Mouse (Mus musculus) lung, embryonic 16.5 days (tissue): ENCODE measurements around the gene Oas1c. TPM values are rescaled to one million over a fixed set of nuclear protein-coding genes. Genes with fewer than 3 reads are reported as not detected.
A peak's percentile ranks its signal among the peaks of the same experiment; 100 is the strongest.

ENCODE experiments used
- ATAC-seq: fragments of 200-750 bp; cut with Nextera tagmentation; 2 replicates; pipeline ENCODE4 v1.8.0; 2017; ENCODE audit warnings: low read depth, mild to moderate bottlenecking, moderate library complexity
- H3K27ac ChIP-seq: fragments of 300-500 bp; sonication (generic); 2 replicates; pipeline ENCODE4 v1.5.1; 2014; ENCODE audit warnings: mild to moderate bottlenecking, control low read depth, low read length
- H3K27me3 ChIP-seq: fragments of 300-500 bp; sonication (generic); 2 replicates; pipeline ENCODE4 v1.6.1; 2014; ENCODE audit warnings: low read depth, low read length, mixed read lengths; ENCODE audit not compliant: control insufficient read depth, insufficient read depth
- H3K36me3 ChIP-seq: fragments of 300-500 bp; sonication (generic); 2 replicates; pipeline ENCODE4 v1.6.1; 2014; ENCODE audit warnings: low read length; ENCODE audit not compliant: control insufficient read depth, insufficient read depth
- H3K4me1 ChIP-seq: fragments of 300-500 bp; sonication (generic); replicated peaks from 2 replicates; pipeline ENCODE4 v1.6.1; 2014; ENCODE audit warnings: low read length, mixed read lengths; ENCODE audit not compliant: control insufficient read depth, insufficient read depth
- H3K4me2 ChIP-seq: fragments of 300-500 bp; sonication (generic); 2 replicates; pipeline ENCODE4 v1.6.1; 2014; ENCODE audit warnings: low read depth, low read length, control low read depth
- H3K4me3 ChIP-seq: fragments of 300-500 bp; sonication (generic); 2 replicates; pipeline ENCODE4 v1.5.1; 2014; ENCODE audit warnings: mild to moderate bottlenecking, low read length, control low read depth
- H3K9ac ChIP-seq: fragments of 300-500 bp; sonication (generic); 2 replicates; pipeline ENCODE4 v1.6.1; 2014; ENCODE audit warnings: low read length, control low read depth
- H3K9me3 ChIP-seq: fragments of 300-500 bp; sonication (generic); 2 replicates; pipeline ENCODE4 v1.6.1; 2016; ENCODE audit warnings: low read length; ENCODE audit not compliant: control insufficient read depth
- WGBS: fragments of 180-500 bp; shearing (Covaris S2); extraction: QIAGEN DNeasy Blood & Tissue Kit; methylation state at CpG from one replicate; pipeline ENCODE4 v1.1.7; 2014; 5-methylcytosine and 5-hydroxymethylcytosine counted together
- polyA plus RNA-seq: library from polyadenylated mRNA; unstranded; fragments of >200 nt; fragmentation: Nextera tagmentation; extraction: Ambion mirVana; gene quantifications from 2 replicates; pipeline ENCODE4 v1.2.1, GENCODE M21; 2015

The Oas1c gene
- polyA plus RNA-seq, 1 experiment from 2014 or later = 0.69 TPM

- H3K27me3 ChIP-seq = no peaks in the 10 kb centered on the region; the same call in 1 of the 2 replicates
- no peak overlapping the region for H3K27ac ChIP-seq
- no peak overlapping the region for H3K9ac ChIP-seq
- no peak overlapping the region for H3K4me2 ChIP-seq
- no peak for ATAC-seq
- no peak overlapping the region for H3K4me3 ChIP-seq
- H3K4me1 ChIP-seq = no peaks in the 10 kb centered on the region
- WGBS = 25% methylated on average over 2 of the region's 2 CpGs
- H3K9me3 ChIP-seq = no peaks in the 10 kb centered on the region
- H3K36me3 ChIP-seq = no peaks in the 10 kb centered on the region
Measured at GRCm38 (mm10) chr5:120793043-120793442, 19.3 kb downstream of the Oas1c start.

GRCm38 (mm10) chr5:120787042-120787441, 25.3 kb downstream of the Oas1c start:
- Histone ChIP-seq H3K9ac (no peak overlapping the region), H3K4me2 (no peak overlapping the region), H3K4me3 (no peak overlapping the region), H3K4me1 (no peaks in the 10 kb centered on the region), H3K9me3 (no peaks in the 10 kb centered on the region), H3K36me3 (no peaks in the 10 kb centered on the region), H3K27me3 (no peaks in the 10 kb centered on the region; the same call in 1 of the 2 replicates), H3K27ac (no peak overlapping the region)
- no peak for ATAC-seq
- WGBS = 53% methylated on average over 3 of the region's 3 CpGs

- Histone ChIP-seq H3K36me3 (no peaks in the 10 kb centered on the region), H3K4me2 (no peak overlapping the region), H3K27me3 (no peaks in the 10 kb centered on the region), H3K27ac (no peak overlapping the region), H3K4me3 (no peak overlapping the region), H3K9me3 (no peaks in the 10 kb centered on the region), H3K4me1 (no peaks in the 10 kb centered on the region), H3K9ac (no peak overlapping the region)
- ATAC-seq = no peak
- 62% methylated on average over 2 of the region's 2 CpGs for WGBS
Measured at GRCm38 (mm10) chr5:120782446-120782845, 29.9 kb downstream of the Oas1c start.

GRCm38 (mm10) chr5:120781646-120782045, 30.7 kb downstream of the Oas1c start:
- Histone ChIP-seq H3K9me3 (no peaks in the 10 kb centered on the region), H3K27ac (no peak overlapping the region), H3K4me2 (no peak overlapping the region), H3K27me3 (no peaks in the 10 kb centered on the region), H3K36me3 (no peaks in the 10 kb centered on the region), H3K4me1 (no peaks in the 10 kb centered on the region), H3K9ac (no peak overlapping the region), H3K4me3 (no peak overlapping the region)
- no peak for ATAC-seq
- WGBS = 83% methylated on average over 1 of the region's 1 CpGs

- Histone ChIP-seq H3K4me2 (no peak overlapping the region), H3K27ac (no peak overlapping the region), H3K4me3 (no peak overlapping the region), H3K4me1 (no peaks in the 10 kb centered on the region), H3K9ac (no peak overlapping the region), H3K9me3 (no peaks in the 10 kb centered on the region), H3K36me3 (no peaks in the 10 kb centered on the region), H3K27me3 (no peaks in the 10 kb centered on the region)
- whole genome bisulfite sequencing = 31% methylated on average over 3 of the region's 3 CpGs
- ATAC-seq = peak; percentile 26; the same call in 1 of the 2 replicates
Measured at GRCm38 (mm10) chr5:120779922-120780321, 32.4 kb downstream of the Oas1c start.

- WGBS = 40% methylated on average over 2 of the region's 2 CpGs
- ATAC-seq = no peak
- H3K27ac ChIP-seq = no peak overlapping the region
Measured at GRCm38 (mm10) chr5:120778941-120779340, 33.4 kb downstream of the Oas1c start.

GRCm38 (mm10) chr5:120777478-120777877, 34.8 kb downstream of the Oas1c start, which contains the start of gene Oas3:
Gene Oas3, minus strand, starts transcription at chr5:120777661.
- WGBS = 65% methylated on average over 9 of the region's 9 CpGs
- no peaks in the 10 kb centered on the region for H3K36me3 ChIP-seq
- H3K4me1 ChIP-seq = no peaks in the 10 kb centered on the region
- no peak within 1 kb of the TSS for H3K4me2 ChIP-seq
- ATAC-seq = no peak
- no peaks in the 10 kb centered on the region for H3K9me3 ChIP-seq
- H3K4me3 ChIP-seq = no peak within 1 kb of the TSS
- no peak within 1 kb of the TSS for H3K27ac ChIP-seq
- no peaks in the 10 kb centered on the region for H3K27me3 ChIP-seq
- no peak within 1 kb of the TSS for H3K9ac ChIP-seq

More at GRCm38 (mm10) chr5:120778941-120779340, 33.4 kb downstream of the Oas1c start:
- no peak overlapping the region for H3K4me3 ChIP-seq
- no peaks in the 10 kb centered on the region for H3K4me1 ChIP-seq
- no peaks in the 10 kb centered on the region for H3K36me3 ChIP-seq
- H3K9me3 ChIP-seq = no peaks in the 10 kb centered on the region
- H3K9ac ChIP-seq = no peak overlapping the region
- H3K4me2 ChIP-seq = no peak overlapping the region
- no peaks in the 10 kb centered on the region for H3K27me3 ChIP-seq

- H3K27ac ChIP-seq = no peak overlapping the region
- H3K36me3 ChIP-seq = no peaks in the 10 kb centered on the region
- 74% methylated on average over 5 of the region's 5 CpGs for WGBS
- H3K4me2 ChIP-seq = no peak overlapping the region
- no peaks in the 10 kb centered on the region for H3K27me3 ChIP-seq
- H3K4me1 ChIP-seq = no peaks in the 10 kb centered on the region
- no peak for ATAC-seq
- H3K9me3 ChIP-seq = no peaks in the 10 kb centered on the region
- no peak overlapping the region for H3K4me3 ChIP-seq
- no peak overlapping the region for H3K9ac ChIP-seq
Measured at GRCm38 (mm10) chr5:120776801-120777200, 35.5 kb downstream of the Oas1c start.

- Histone ChIP-seq H3K9ac (no peak overlapping the region), H3K4me1 (no peaks in the 10 kb centered on the region), H3K4me3 (no peak overlapping the region), H3K27ac (no peak overlapping the region), H3K9me3 (no peaks in the 10 kb centered on the region), H3K36me3 (no peaks in the 10 kb centered on the region), H3K27me3 (no peaks in the 10 kb centered on the region), H3K4me2 (no peak overlapping the region)
- 58% methylated on average over 14 of the region's 14 CpGs for WGBS
- no peak for ATAC-seq
Measured at GRCm38 (mm10) chr5:120775287-120775985, 36.9 kb downstream of the Oas1c start.
